Mouse (Mus musculus) myocyte (in vitro differentiated cells): ENCODE results near the gene Methig1. TPM values are rescaled to one million over a fixed set of nuclear protein-coding genes. Genes with fewer than 3 reads are reported as not detected.
"Not testable (repeated sequence)": the region's sequence is repeated elsewhere in the genome, so short reads cannot be mapped to it uniquely, and the experiment has no call there.

Experiments used
- H3K27me3 ChIP-seq: one replicate; pipeline ENCODE4 v1.6.1; 2011; ENCODE audit not compliant: control insufficient read depth, insufficient read depth, insufficient read length
- H3K36me3 ChIP-seq: one replicate; pipeline ENCODE4 v1.6.1; 2011; ENCODE audit not compliant: control insufficient read depth, insufficient read depth
- H3K4me2 ChIP-seq: one replicate; pipeline ENCODE4 v1.6.1; 2011; ENCODE audit warnings: low read depth, control low read depth
- H3K4me3 ChIP-seq: one replicate; pipeline ENCODE4 v1.5.1; 2011; ENCODE audit warnings: mild to moderate bottlenecking, control low read depth, moderate library complexity
- H3K79me2 ChIP-seq: one replicate; pipeline ENCODE4 v1.6.1; 2011; ENCODE audit not compliant: control insufficient read depth, insufficient read depth
- H3ac ChIP-seq: one replicate; pipeline ENCODE4 v1.6.1; 2011; ENCODE audit not compliant: control insufficient read depth, insufficient read length
- CEBPB ChIP-seq: IDR thresholded peaks from 2 replicates; pipeline ENCODE4 v1.6.1; 2011; ENCODE audit warnings: mild to moderate bottlenecking, moderate library complexity; ENCODE audit not compliant: poor library complexity, insufficient read depth, severe bottlenecking
- E2F4 ChIP-seq: IDR thresholded peaks from one replicate; pipeline ENCODE4 v1.6.1; 2011; ENCODE audit warnings: mild to moderate bottlenecking, control low read depth, moderate library complexity; ENCODE audit not compliant: insufficient read depth
- MAX ChIP-seq: IDR thresholded peaks from one replicate; pipeline ENCODE4 v1.6.1; 2011; ENCODE audit warnings: low read depth, mild to moderate bottlenecking, control low read depth
- MYOD1 ChIP-seq, 3 experiments: IDR thresholded peaks; one replicate each; pipeline ENCODE4 v1.6.1; 2011; ENCODE audit warnings: control low read depth in 2 of 3, low read depth in 2 of 3, mild to moderate bottlenecking in 2 of 3, moderate library complexity in 1 of 3; ENCODE audit not compliant: insufficient read length in 2 of 3, control insufficient read depth in 1 of 3
- MYOG ChIP-seq, 3 experiments: IDR thresholded peaks; one replicate each; pipeline ENCODE4 v1.6.1; 2011; ENCODE audit warnings: control low read depth in 2 of 3, low read depth in 2 of 3, mild to moderate bottlenecking in 2 of 3; ENCODE audit not compliant: insufficient read length in 2 of 3, control insufficient read depth in 1 of 3, insufficient read depth in 1 of 3
- POLR2A ChIP-seq: IDR thresholded peaks from one replicate; pipeline ENCODE4 v1.6.1; 2011; ENCODE audit warnings: low read depth, mild to moderate bottlenecking, control low read depth, moderate library complexity; ENCODE audit not compliant: insufficient read length
- POLR2AphosphoS2 ChIP-seq: IDR thresholded peaks from one replicate; pipeline ENCODE4 v1.6.1; 2011; ENCODE audit warnings: low read depth, control low read depth; ENCODE audit not compliant: insufficient read length
- REST ChIP-seq: IDR thresholded peaks from one replicate; pipeline ENCODE4 v1.6.1; 2011; ENCODE audit warnings: mild to moderate bottlenecking, control low read depth, moderate library complexity; ENCODE audit not compliant: insufficient read depth, insufficient read length
- SRF ChIP-seq: IDR thresholded peaks from one replicate; pipeline ENCODE4 v1.6.1; 2011; ENCODE audit warnings: low read depth; ENCODE audit not compliant: control insufficient read depth, insufficient read length
- TCF12 ChIP-seq: IDR thresholded peaks from one replicate; pipeline ENCODE4 v1.6.1; 2011; ENCODE audit warnings: mild to moderate bottlenecking, control low read depth; ENCODE audit not compliant: poor library complexity, insufficient read depth, severe bottlenecking
- TCF3 ChIP-seq: IDR thresholded peaks from one replicate; pipeline ENCODE4 v1.6.1; 2011; ENCODE audit warnings: low read depth, control low read depth; ENCODE audit not compliant: insufficient read length
- USF1 ChIP-seq: IDR thresholded peaks from one replicate; pipeline ENCODE4 v1.6.1; 2011; ENCODE audit warnings: low read depth, mild to moderate bottlenecking, control low read depth, moderate library complexity
- polyA plus RNA-seq: library from polyadenylated mRNA; unstranded; fragments of >200 nt; fragmentation: generic; extraction: Trizol; gene quantifications from one replicate; pipeline ENCODE4 v1.2.1, GENCODE M21; 2012; ENCODE audit warnings: missing spikeins

The Methig1 gene
- polyA plus RNA-seq, 1 experiment, result not detected

- Histone ChIP-seq H3K79me2 (no peaks in the 10 kb centered on the region), H3ac (no peak overlapping the region), H3K27me3 (peaks cover 62% of the 10 kb centered on the region), H3K4me3 (no peak overlapping the region), H3K36me3 (no peaks in the 10 kb centered on the region), H3K4me2 (no peak overlapping the region)
- TF ChIP-seq POLR2AphosphoS2, result no peak
- no peak for TF ChIP-seq E2F4
- TF ChIP-seq USF1, result no peak
- no peak for TF ChIP-seq MAX
Observed at GRCm38 (mm10) chr15:100367119-100367518, 14.2 kb downstream of the Methig1 start.

GRCm38 (mm10) chr15:100375066-100375465 is 22.1 kb downstream of the Methig1 start:
- TF ChIP-seq USF1 (no peak), POLR2A (no peak), MAX (no peak), REST (no peak), SRF (no peak), E2F4 (no peak), MYOD1 (IDR thresholded peaks at IDR 0.05; ENCODE audit: control insufficient read depth in 1 of 3, insufficient read length in 2 of 3, low read depth in 2 of 3) (no peak), CEBPB (no peak), MYOG (IDR thresholded peaks at IDR 0.05; ENCODE audit: control insufficient read depth in 1 of 3, insufficient read depth in 1 of 3, insufficient read length in 2 of 3, low read depth in 2 of 3) (no peak), TCF3 (no peak), POLR2AphosphoS2 (no peak), TCF12 (no peak)
- H3K4me3 ChIP-seq, result no peak overlapping the region

GRCm38 (mm10) chr15:100377847-100378505 is 25.0 kb downstream of the Methig1 start:
- H3K4me3 ChIP-seq, result not testable (repeated sequence)

More at GRCm38 (mm10) chr15:100375066-100375465, 22.1 kb downstream of the Methig1 start:
- Histone ChIP-seq H3K27me3 (peaks cover 5% of the 10 kb centered on the region), H3K79me2 (no peaks in the 10 kb centered on the region), H3K36me3 (no peaks in the 10 kb centered on the region), H3K4me2 (no peak overlapping the region), H3ac (no peak overlapping the region)

GRCm38 (mm10) chr15:100379658-100380057 is 26.7 kb downstream of the Methig1 start:
- Histone ChIP-seq H3K36me3 (no peaks in the 10 kb centered on the region), H3K4me3 (no peak overlapping the region), H3ac (no peak overlapping the region), H3K4me2 (no peak overlapping the region), H3K27me3 (peaks cover 6% of the 10 kb centered on the region), H3K79me2 (no peaks in the 10 kb centered on the region)
- TF ChIP-seq TCF3 (no peak), E2F4 (no peak), POLR2A (no peak), TCF12 (no peak), REST (no peak), SRF (no peak), CEBPB (no peak), USF1 (no peak), MAX (no peak), POLR2AphosphoS2 (no peak), MYOG (IDR thresholded peaks at IDR 0.05; ENCODE audit: control insufficient read depth in 1 of 3, insufficient read depth in 1 of 3, insufficient read length in 2 of 3, low read depth in 2 of 3) (no peak), MYOD1 (IDR thresholded peaks at IDR 0.05; ENCODE audit: control insufficient read depth in 1 of 3, insufficient read length in 2 of 3, low read depth in 2 of 3) (no peak)

More at GRCm38 (mm10) chr15:100377847-100378505, 25.0 kb downstream of the Methig1 start:
- H3K79me2 ChIP-seq, H3K27me3 ChIP-seq, H3ac ChIP-seq, H3K4me2 ChIP-seq, H3K36me3 ChIP-seq: not testable (repeated sequence)

GRCm38 (mm10) chr15:100380104-100380503 is 27.2 kb downstream of the Methig1 start:
- Histone ChIP-seq H3K79me2 (no peaks in the 10 kb centered on the region), H3ac (no peak overlapping the region), H3K4me3 (no peak overlapping the region), H3K27me3 (peaks cover 6% of the 10 kb centered on the region), H3K36me3 (no peaks in the 10 kb centered on the region), H3K4me2 (no peak overlapping the region)
- TF ChIP-seq TCF12, result peak; percentile 30
- peak in 2 of 3 experiments; percentile 3 to 74 for TF ChIP-seq MYOG (IDR thresholded peaks at IDR 0.05; ENCODE audit: control insufficient read depth in 1 of 3, insufficient read depth in 1 of 3, insufficient read length in 2 of 3, low read depth in 2 of 3)
- TF ChIP-seq MAX, result no peak
- peak in 1 of 3 experiments; percentile 58 for TF ChIP-seq MYOD1 (IDR thresholded peaks at IDR 0.05; ENCODE audit: control insufficient read depth in 1 of 3, insufficient read length in 2 of 3, low read depth in 2 of 3)
